Mouse (Mus musculus) G1E (cell line): Measurements from ENCODE around the gene Sim2.

Source experiments
- CTCF ChIP-seq: IDR thresholded peaks from 2 replicates; pipeline ENCODE4 v1.5.1; 2012; ENCODE audit warnings: low read depth, low read length, inconsistent platforms, mixed read lengths
- GATA1 ChIP-seq: IDR thresholded peaks from 2 replicates; pipeline ENCODE4 v1.6.1; 2012; ENCODE audit warnings: borderline replicate concordance, low read length, inconsistent platforms, mixed read lengths
- TAL1 ChIP-seq: conservative IDR thresholded peaks from 2 replicates; pipeline ENCODE4 v1.6.1; 2012; ENCODE audit warnings: low read depth, low read length, inconsistent platforms, mixed read lengths

DNA sequence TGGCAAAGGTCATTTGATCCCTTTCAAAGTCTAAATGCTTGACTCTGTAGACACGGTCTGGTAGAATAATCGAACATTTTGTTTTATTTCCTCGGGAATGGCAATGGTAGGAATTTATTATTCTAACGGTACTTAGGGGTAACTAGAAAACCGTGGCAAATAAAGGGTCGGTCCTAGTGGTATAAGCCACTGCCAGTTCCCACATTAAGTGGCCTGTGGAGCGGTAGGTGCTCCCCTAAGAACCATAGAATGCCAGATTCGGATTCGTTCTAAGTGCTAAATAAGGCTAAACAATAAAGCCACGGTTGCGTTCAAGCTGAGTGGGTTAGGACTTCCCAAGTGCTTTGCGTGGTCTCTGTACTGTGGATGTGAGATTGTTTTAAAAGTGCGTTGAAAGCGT is 11.7 kb downstream of the Sim2 start:
- TF ChIP-seq CTCF (no peak), GATA1 (no peak), TAL1 (no peak)
